Mouse (Mus musculus) stomach, embryonic 15.5 days (tissue): ENCODE results near the gene Dcaf7. TPM values are rescaled to one million over a fixed set of nuclear protein-coding genes. Genes with fewer than 3 reads are reported as not detected.
A peak's percentile ranks its signal among the peaks of the same experiment; 100 is the strongest.
"Not testable (repeated sequence)": the region's sequence is repeated elsewhere in the genome, so short reads cannot be mapped to it uniquely, and the experiment has no call there.

Experiments
- ATAC-seq: fragments of 200-750 bp; cut with Nextera tagmentation; 2 replicates; pipeline ENCODE4 v1.8.0; 2017; ENCODE audit warnings: low read depth, moderate number of reproducible peaks, moderate TSS enrichment; ENCODE audit not compliant: insufficient read depth, low FRiP score
- H3K27ac ChIP-seq: fragments of 300-500 bp; sonication (generic); 2 replicates; pipeline ENCODE4 v1.5.1; 2015; ENCODE audit warnings: mild to moderate bottlenecking, inconsistent platforms
- H3K27me3 ChIP-seq: fragments of 300-500 bp; sonication (generic); replicated peaks from 2 replicates; pipeline ENCODE4 v1.6.1; 2015; ENCODE audit warnings: inconsistent platforms
- H3K36me3 ChIP-seq: fragments of 300-500 bp; sonication (generic); 2 replicates; pipeline ENCODE4 v1.6.1; 2015; ENCODE audit warnings: inconsistent platforms
- H3K4me1 ChIP-seq: fragments of 300-500 bp; sonication (generic); 2 replicates; pipeline ENCODE4 v1.6.1; 2015; ENCODE audit warnings: inconsistent platforms
- H3K4me2 ChIP-seq: fragments of 300-500 bp; sonication (generic); 2 replicates; pipeline ENCODE4 v1.6.1; 2015; ENCODE audit warnings: mild to moderate bottlenecking, inconsistent platforms
- H3K4me3 ChIP-seq: fragments of 300-500 bp; sonication (generic); replicated peaks from 2 replicates; pipeline ENCODE4 v1.5.1; 2015; ENCODE audit warnings: inconsistent platforms
- H3K9ac ChIP-seq: fragments of 300-500 bp; sonication (generic); 2 replicates; pipeline ENCODE4 v1.6.1; 2015; ENCODE audit warnings: inconsistent platforms
- H3K9me3 ChIP-seq: fragments of 300-500 bp; sonication (generic); 2 replicates; pipeline ENCODE4 v1.6.1; 2016; ENCODE audit warnings: inconsistent platforms
- WGBS: fragments of 180-500 bp; shearing (Covaris S2); methylation state at CpG from one replicate; pipeline ENCODE4 v1.1.7; 2015; 5-methylcytosine and 5-hydroxymethylcytosine counted together
- polyA plus RNA-seq: library from polyadenylated mRNA; unstranded; fragments of >200 nt; fragmentation: Nextera tagmentation; extraction: Ambion mirVana; gene quantifications from 2 replicates; pipeline ENCODE4 v1.2.1, GENCODE M21; 2015

Dcaf7 gene
- polyA plus RNA-seq, 1 experiment from 2014 or later = 54.6 TPM

DNA sequence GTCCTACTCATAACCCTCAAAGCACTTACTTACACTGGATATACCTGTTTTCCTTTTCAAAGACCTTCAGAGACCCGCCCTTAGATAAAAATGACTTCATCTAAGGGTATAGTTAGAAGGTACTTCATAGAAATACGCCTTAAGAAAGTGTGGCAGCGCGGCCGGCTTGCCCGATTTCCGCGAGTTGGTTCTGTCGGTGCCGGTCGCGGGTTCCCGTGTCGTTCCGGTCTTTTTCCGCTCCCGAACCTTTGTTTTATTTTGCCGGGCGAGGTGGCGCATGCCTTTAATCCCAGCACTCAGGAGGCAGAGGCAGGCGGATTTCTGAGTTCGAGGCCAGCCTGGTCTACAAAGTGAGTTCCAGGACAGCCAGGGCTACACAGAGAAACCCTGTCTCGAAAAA lies 29.9 kb downstream of the Dcaf7 start:
- Histone ChIP-seq H3K9ac (peak overlapping the region; percentile 90; the same call in 1 of the 2 replicates), H3K27ac (peak overlapping the region; percentile 93), H3K4me2 (peak overlapping the region; percentile 83), H3K4me3 (peak overlapping the region; percentile 85)
- not testable (repeated sequence) for H3K4me1 ChIP-seq, H3K9me3 ChIP-seq, H3K27me3 ChIP-seq, ATAC-seq, H3K36me3 ChIP-seq
- 10% methylated on average over 23 of the region's 23 CpGs for WGBS

DNA sequence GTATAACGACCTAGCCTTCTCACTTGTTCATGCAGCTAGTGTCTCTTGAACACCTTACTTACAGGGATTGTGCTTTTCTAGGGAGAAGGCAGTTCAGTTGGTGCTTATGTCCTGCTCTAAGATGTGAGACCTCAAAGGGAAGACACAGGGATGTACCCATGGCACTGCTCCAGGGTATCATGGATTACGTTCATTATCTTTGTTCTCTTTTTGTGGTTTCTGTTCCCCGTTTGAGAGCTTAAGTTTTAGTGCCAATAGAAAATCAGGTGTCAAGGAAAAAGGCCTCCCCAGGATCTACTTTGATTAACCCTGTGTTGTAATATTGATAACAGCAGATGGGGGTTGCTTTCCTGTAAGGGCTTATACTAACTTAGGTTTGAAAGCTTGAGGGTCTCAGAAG lies 37.1 kb downstream of the Dcaf7 start:
- ATAC-seq = no peak
- H3K4me3 ChIP-seq = no peak overlapping the region
- H3K4me1 ChIP-seq = no peaks in the 10 kb centered on the region
- no peak overlapping the region for H3K9ac ChIP-seq
- no peaks in the 10 kb centered on the region for H3K27me3 ChIP-seq
- H3K27ac ChIP-seq = no peak overlapping the region
- H3K4me2 ChIP-seq = no peak overlapping the region
- peaks cover 17% of the 10 kb centered on the region for H3K36me3 ChIP-seq
- H3K9me3 ChIP-seq = no peaks in the 10 kb centered on the region
- WGBS = 83% methylated on average over 3 of the region's 3 CpGs

DNA sequence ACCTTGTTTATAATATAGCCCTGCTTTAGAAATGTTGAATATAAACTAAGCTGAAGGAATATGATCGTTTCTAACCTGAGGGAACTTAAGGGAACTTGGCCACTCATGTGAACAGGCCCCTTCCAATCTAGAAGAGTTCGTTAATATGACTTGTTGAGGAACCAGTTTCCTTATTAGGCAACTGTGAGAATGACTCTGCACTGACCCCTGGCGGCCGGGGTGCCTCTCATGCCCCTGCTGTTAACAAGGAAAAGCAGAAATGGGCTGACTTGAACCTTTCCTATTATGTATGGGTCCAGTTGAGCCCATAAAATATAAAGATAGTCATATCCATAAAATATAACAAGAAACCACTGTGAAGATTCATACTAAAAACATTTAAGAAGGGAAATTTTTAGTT lies 39.6 kb downstream of the Dcaf7 start:
- ATAC-seq = no peak
- H3K27ac ChIP-seq = no peak overlapping the region
- WGBS = 2% methylated on average over 4 of the region's 4 CpGs
- H3K9ac ChIP-seq = no peak overlapping the region
- no peaks in the 10 kb centered on the region for H3K9me3 ChIP-seq
- H3K4me1 ChIP-seq = no peaks in the 10 kb centered on the region
- no peaks in the 10 kb centered on the region for H3K27me3 ChIP-seq
- no peak overlapping the region for H3K4me2 ChIP-seq
- H3K36me3 ChIP-seq = peaks cover 11% of the 10 kb centered on the region; the same call in 1 of the 2 replicates
- H3K4me3 ChIP-seq = no peak overlapping the region

DNA sequence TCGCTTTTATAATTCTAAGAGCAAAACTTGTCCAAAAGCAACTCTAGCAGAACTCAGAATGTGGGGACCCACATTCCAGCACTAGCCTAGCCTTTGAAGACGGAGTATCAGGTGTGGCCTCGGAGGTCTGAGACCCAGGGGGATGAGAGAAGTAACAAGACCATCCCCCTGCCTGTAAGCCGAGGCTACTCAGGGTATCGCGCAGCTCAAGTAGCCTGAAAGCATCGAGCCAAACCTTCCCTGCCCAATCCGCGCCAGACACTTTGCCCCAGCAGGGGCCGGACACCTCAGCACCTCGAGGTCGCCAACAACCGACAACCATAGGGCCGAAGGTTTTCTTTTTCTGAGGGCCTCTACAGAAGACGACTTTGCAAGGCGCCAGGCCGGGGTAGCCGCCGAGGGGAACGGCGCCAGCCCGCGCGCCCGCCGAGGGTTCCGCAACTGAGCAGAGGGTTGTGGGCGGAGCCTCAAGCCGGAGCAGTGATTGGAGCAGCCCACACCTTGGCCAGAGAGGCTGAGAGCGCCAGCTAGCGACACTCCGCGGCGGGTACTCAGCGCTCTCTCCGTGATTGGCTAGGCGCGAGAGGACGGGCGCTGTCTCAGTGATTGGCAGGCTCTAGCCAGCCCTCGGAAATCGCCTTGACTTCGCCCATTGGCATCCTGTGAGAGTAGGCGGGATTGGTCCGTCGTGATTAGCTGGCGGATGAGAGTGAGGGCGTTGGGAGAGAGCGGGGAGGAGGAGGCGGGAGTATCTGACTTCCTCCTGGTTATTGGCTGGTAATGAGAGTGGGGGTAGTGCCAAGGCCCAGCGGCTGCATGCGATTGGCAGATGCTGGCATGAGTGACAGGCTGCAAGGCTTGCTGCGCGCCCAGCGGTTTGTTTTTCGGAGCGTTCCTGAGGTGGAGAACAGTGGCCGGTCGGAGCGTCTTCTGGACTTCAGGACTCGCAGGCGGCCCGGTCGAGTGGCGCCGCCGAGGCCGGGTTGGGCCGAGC lies 47.3 kb downstream of the Dcaf7 start, which contains the start of gene Map3k3:
Gene Map3k3, plus strand, starts transcription at position 906 of the 994 bp plus-strand sequence.
- Histone ChIP-seq H3K27ac (peak within 1 kb of the TSS; percentile 97), H3K4me2 (peak within 1 kb of the TSS; percentile 80), H3K9ac (peak within 1 kb of the TSS; percentile 87), H3K27me3 (no peaks in the 10 kb centered on the region), H3K36me3 (no peaks in the 10 kb centered on the region), H3K4me3 (peak within 1 kb of the TSS; percentile 99), H3K9me3 (no peaks in the 10 kb centered on the region), H3K4me1 (peaks cover 6% of the 10 kb centered on the region)
- under 1% methylated on average over 69 of the region's 69 CpGs for WGBS
- peak; percentile 98 for ATAC-seq

DNA sequence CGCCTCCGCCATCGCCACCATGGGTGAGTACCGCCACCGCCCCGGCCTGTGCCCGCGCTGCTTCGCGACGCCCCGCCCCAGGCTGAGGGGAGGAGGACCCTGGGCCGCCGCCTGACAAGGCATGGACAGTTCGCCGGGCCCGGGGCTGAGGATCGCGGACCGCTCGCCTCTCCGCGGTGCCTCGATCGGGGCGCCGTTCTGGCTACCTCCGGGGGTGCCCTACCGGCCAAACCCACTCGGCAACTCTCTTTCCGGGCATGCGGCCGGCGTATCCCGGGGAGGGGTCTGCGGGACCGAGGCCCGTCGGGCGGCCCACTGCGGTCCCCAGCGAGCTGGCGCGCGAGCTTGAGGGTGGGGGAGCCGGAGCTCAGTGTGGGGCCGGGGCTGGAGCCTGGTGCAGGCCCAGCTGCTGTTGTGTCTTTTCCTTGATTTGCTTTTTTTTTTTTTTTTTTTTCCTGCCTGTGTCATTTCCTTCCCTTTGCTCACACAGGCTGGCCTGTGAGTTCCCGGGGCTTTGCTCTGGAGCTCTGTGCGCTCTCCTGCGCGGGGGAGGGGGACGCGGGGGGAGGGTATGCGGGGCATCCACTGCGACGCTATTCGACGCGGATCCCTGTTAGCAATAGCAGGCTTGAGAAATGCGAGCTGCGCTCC lies 48.4 kb downstream of the Dcaf7 start:
- H3K27ac ChIP-seq = peak overlapping the region; percentile 97
- peak overlapping the region; percentile 87 for H3K9ac ChIP-seq
- WGBS = under 1% methylated on average over 54 of the region's 61 CpGs
- H3K36me3 ChIP-seq = no peaks in the 10 kb centered on the region
- peak; percentile 54 for ATAC-seq
- peaks cover 6% of the 10 kb centered on the region for H3K4me1 ChIP-seq
- H3K9me3 ChIP-seq = no peaks in the 10 kb centered on the region
- H3K27me3 ChIP-seq = no peaks in the 10 kb centered on the region
- peak overlapping the region; percentile 57 for H3K4me2 ChIP-seq
- peak overlapping the region; percentile 99 for H3K4me3 ChIP-seq

DNA sequence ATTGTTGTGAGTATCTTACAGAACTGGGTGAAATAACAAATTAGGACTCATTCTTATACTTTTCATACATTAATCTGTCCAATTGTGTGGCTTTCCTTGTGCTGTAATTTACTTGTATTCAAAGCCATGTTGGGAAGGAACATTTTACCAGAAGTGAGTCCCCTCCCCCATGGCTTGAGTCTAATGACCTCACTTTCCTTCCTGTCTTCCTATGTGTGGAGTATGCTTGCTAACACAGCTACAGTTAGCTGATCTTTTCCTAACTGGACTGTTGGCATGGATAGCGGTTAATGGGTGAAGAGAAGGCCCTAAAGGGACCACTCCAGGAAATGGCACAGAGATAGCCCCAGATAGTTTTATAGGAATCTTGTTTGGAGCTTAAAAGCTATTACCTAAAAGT lies 61.6 kb downstream of the Dcaf7 start:
- Histone ChIP-seq H3K9ac (no peak overlapping the region), H3K4me3 (no peak overlapping the region), H3K27me3 (no peaks in the 10 kb centered on the region), H3K36me3 (0 out of 2 replicates have a peak, but pooled peaks cover 4% of the 10 kb centered on the region), H3K4me1 (0 out of 2 replicates have a peak, but pooled peaks cover 2% of the 10 kb centered on the region), H3K27ac (0 out of 2 replicates have a peak overlapping the region, but pooled peaks have one; percentile 3), H3K9me3 (no peaks in the 10 kb centered on the region), H3K4me2 (no peak overlapping the region)
- no peak for ATAC-seq
- 74% methylated on average over 1 of the region's 1 CpGs for WGBS

DNA sequence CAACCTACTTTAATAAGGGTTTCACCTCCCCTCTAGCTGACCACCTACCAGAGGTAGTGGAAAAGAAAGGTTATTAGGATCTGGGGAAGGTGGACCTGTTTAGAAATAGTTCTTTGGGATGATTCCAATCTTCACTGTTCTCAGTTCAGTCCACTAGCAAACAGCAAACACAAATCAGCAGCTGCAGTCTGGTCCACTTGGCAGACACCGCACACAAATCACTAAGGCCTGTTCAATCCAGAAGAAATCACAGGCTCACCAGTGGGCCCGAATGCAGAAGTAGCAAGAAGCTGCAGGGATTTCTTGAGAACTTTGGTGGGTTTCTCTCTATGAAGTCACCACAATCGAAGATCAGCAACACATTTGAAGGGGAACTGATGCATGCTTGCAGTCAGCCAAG lies 66.2 kb downstream of the Dcaf7 start:
- 0 out of 2 replicates have a peak, but pooled peaks cover 2% of the 10 kb centered on the region for H3K4me1 ChIP-seq
- WGBS = 83% methylated on average over 3 of the region's 3 CpGs
- ATAC-seq = no peak
- no peak overlapping the region for H3K9ac ChIP-seq
- H3K27me3 ChIP-seq = no peaks in the 10 kb centered on the region
- H3K27ac ChIP-seq = no peak overlapping the region
- H3K4me3 ChIP-seq = no peak overlapping the region
- H3K4me2 ChIP-seq = no peak overlapping the region
- 0 out of 2 replicates have a peak, but pooled peaks cover 4% of the 10 kb centered on the region for H3K36me3 ChIP-seq
- H3K9me3 ChIP-seq = no peaks in the 10 kb centered on the region

DNA sequence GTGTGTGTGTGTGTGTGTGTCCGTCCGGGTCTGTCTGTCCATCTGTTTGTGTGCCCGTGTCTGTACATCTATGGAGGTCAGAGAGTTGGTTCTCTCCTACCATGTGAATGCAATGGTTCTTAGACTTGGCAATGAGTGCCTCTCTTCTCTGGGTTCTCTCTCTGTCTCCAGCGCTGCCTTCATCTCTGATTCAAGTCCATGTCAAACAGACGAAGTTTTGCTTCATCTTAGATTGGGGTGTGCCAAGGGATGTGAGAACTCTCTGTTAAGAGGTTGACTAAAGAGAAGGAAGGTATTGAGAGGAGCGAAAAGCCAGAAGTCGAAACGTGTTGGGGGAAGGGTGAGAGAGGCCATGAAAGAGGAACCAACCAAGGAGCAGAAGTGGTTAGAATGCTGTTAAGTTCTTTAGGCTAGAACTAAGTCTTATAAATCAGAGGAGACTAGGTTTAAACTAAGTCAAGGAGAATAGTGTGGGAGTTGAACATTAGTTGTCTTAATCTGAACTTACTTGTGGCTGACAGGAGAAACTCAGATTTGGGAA lies 69.4 kb downstream of the Dcaf7 start:
- Histone ChIP-seq H3K4me2 (no peak overlapping the region), H3K4me1 (no peaks in the 10 kb centered on the region), H3K27me3 (no peaks in the 10 kb centered on the region), H3K4me3 (no peak overlapping the region), H3K9me3 (no peaks in the 10 kb centered on the region), H3K27ac (no peak overlapping the region), H3K36me3 (0 out of 2 replicates have a peak, but pooled peaks cover 4% of the 10 kb centered on the region), H3K9ac (no peak overlapping the region)
- 72% methylated on average over 8 of the region's 8 CpGs for WGBS
- ATAC-seq = no peak

Other genes starting within 250 kb of the Dcaf7 start
- 39.0 and 41.2 TPM in 2 replicates for gene Cyb561, start 83.5 kb upstream of the Dcaf7 start, polyA plus RNA-seq
- gene Ace, start 68.9 kb upstream of the Dcaf7 start, polyA plus RNA-seq = 1.1 and 1.8 TPM in 2 replicates
- gene Ace3, start 42.2 kb upstream of the Dcaf7 start, polyA plus RNA-seq = not detected in 2 replicates
- 0.80 and 1.3 TPM in 2 replicates for gene Kcnh6, start 28.7 kb upstream of the Dcaf7 start, polyA plus RNA-seq
- gene Taco1, start 29.2 kb downstream of the Dcaf7 start, polyA plus RNA-seq = 9.8 and 11.5 TPM in 2 replicates
- 18.0 and 19.5 TPM in 2 replicates for gene Map3k3, start 47.7 kb downstream of the Dcaf7 start, polyA plus RNA-seq
- gene Gm10840, start 124.0 kb downstream of the Dcaf7 start, polyA plus RNA-seq = not detected in 2 replicates
- 117 and 136 TPM in 2 replicates for gene Limd2, start 124.0 kb downstream of the Dcaf7 start, polyA plus RNA-seq
- gene Strada, start 165.3 kb downstream of the Dcaf7 start, polyA plus RNA-seq = 16.7 and 18.6 TPM in 2 replicates
- 92.1 and 95.0 TPM in 2 replicates for gene Ccdc47, start 179.5 kb downstream of the Dcaf7 start, polyA plus RNA-seq
- gene Ddx42, start 180.1 kb downstream of the Dcaf7 start, polyA plus RNA-seq = 58.1 and 66.2 TPM in 2 replicates
- 49.7 and 56.5 TPM in 2 replicates for gene Ftsj3, start 219.2 kb downstream of the Dcaf7 start, polyA plus RNA-seq
- gene Psmc5, start 219.3 kb downstream of the Dcaf7 start, polyA plus RNA-seq = 242 and 266 TPM in 2 replicates
- gene Smarcd2, start 236.1 kb downstream of the Dcaf7 start, polyA plus RNA-seq = 70.2 and 78.3 TPM in 2 replicates
- gene Tcam1, start 239.8 kb downstream of the Dcaf7 start, polyA plus RNA-seq = 0.27 and 0.28 TPM in 2 replicates